Mouse (Mus musculus) intestine, embryonic 16.5 days (tissue): Measurements from ENCODE around the gene Gm17334. TPM values are rescaled to one million over a fixed set of nuclear protein-coding genes. Genes with fewer than 3 reads are reported as not detected.
A peak's percentile ranks its signal among the peaks of the same experiment; 100 is the strongest.

Experiments used
- ATAC-seq: fragments of 200-750 bp; cut with Nextera tagmentation; 2 replicates; pipeline ENCODE4 v1.8.0; 2017; ENCODE audit warnings: moderate TSS enrichment, moderate library complexity
- H3K27ac ChIP-seq: fragments of 300-500 bp; sonication (generic); 2 replicates; pipeline ENCODE4 v1.5.1; 2014; ENCODE audit warnings: mild to moderate bottlenecking, low read length
- H3K27me3 ChIP-seq: fragments of 300-500 bp; sonication (generic); replicated peaks from 2 replicates; pipeline ENCODE4 v1.6.1; 2014; ENCODE audit warnings: low read length, control low read depth, mixed read lengths; ENCODE audit not compliant: control insufficient read depth, insufficient read depth
- H3K36me3 ChIP-seq: fragments of 300-500 bp; sonication (generic); 2 replicates; pipeline ENCODE4 v1.6.1; 2014; ENCODE audit warnings: low read length, control low read depth; ENCODE audit not compliant: control insufficient read depth, insufficient read depth
- H3K4me1 ChIP-seq: fragments of 300-500 bp; sonication (generic); 2 replicates; pipeline ENCODE4 v1.6.1; 2014; ENCODE audit warnings: low read length, control low read depth, mixed read lengths; ENCODE audit not compliant: control insufficient read depth, insufficient read depth
- H3K4me2 ChIP-seq: fragments of 300-500 bp; sonication (generic); 2 replicates; pipeline ENCODE4 v1.6.1; 2014; ENCODE audit warnings: low read depth, low read length, control low read depth
- H3K4me3 ChIP-seq: fragments of 300-500 bp; sonication (generic); 2 replicates; pipeline ENCODE4 v1.5.1; 2014; ENCODE audit warnings: mild to moderate bottlenecking, low read length
- H3K9ac ChIP-seq: fragments of 300-500 bp; sonication (generic); 2 replicates; pipeline ENCODE4 v1.6.1; 2014; ENCODE audit warnings: low read depth, low read length
- H3K9me3 ChIP-seq: fragments of 300-500 bp; sonication (generic); 2 replicates; pipeline ENCODE4 v1.6.1; 2016; ENCODE audit warnings: low read length, control low read depth; ENCODE audit not compliant: control insufficient read depth
- WGBS: fragments of 180-500 bp; shearing (Covaris S2); extraction: QIAGEN DNeasy Blood & Tissue Kit; methylation state at CpG from one replicate; pipeline ENCODE4 v1.1.7; 2014; 5-methylcytosine and 5-hydroxymethylcytosine counted together
- polyA plus RNA-seq: library from polyadenylated mRNA; unstranded; fragments of >200 nt; fragmentation: Nextera tagmentation; extraction: Ambion mirVana; gene quantifications from 2 replicates; pipeline ENCODE4 v1.2.1, GENCODE M21; 2015

The Gm17334 gene
- polyA plus RNA-seq, 1 experiment from 2014 or later = 0.34 TPM

DNA sequence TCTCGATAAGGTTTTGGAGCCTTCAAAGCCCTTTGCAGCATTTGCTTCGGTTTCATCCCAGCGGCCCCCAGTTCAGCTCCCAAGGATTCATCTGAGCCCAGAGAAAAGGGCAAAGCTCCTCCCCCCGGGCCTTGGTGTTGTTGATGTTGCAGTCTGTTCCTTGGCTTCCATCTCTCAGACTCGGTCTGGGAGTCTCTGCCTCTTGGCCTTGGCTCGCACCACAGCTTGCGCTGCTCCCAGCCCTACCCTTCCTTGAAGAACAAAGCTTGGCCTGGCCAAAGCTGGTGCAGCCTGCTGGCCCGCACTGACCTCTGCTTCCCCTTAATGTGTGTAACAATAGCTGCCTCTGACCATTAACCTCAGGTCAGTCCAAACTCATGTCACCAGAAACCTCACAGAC, 15.2 kb upstream of the Gm17334 start:
- no peak overlapping the region for H3K4me3 ChIP-seq
- ATAC-seq = no peak

DNA sequence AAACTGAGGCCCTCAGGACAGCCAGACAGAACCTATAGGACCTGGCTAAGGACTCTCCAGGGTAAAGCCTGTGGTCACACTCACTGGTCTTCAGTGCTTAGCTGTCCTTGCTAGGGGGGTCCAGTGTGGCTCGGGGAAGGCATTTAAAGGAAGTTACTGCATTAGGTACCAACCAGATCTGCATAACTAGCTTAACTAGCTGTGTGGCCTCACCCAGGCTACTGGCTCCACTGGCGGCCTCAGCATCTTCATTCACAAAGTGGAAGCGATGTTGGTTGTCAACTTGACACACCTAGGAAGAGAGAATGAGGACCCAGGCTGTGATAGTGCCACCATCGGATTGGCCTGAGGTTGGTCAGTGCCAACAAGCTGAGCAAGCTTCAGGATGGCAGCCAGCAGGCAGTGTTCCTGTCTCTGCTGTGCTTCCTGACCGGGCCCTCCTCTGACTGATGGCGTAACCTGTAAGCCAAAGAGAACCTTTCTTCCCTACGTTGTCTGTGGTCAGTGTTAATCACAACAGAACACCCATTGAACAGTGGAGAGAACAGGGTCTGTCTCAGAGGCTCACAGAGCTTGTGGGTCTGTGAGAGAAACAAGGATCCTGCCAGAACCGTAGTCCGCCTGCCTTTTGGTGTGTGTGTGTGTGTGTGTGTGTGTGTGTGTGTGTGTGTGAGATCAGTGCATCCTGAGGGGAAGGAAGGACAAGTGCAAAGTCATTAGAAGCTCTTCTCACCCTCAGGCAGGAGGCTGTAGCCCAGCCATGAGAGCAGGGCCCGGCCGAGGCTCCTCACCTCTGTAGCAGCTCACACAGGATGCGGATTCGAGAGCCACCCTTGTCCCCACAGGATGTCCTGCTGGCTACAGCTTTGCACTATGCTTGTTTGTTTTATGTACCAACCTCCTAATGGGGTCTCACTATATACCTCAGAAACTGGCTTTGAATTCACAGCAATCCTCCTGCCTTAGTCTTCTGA, 13.4 kb upstream of the Gm17334 start:
- no peaks in the 10 kb centered on the region for H3K36me3 ChIP-seq
- H3K27me3 ChIP-seq = no peaks in the 10 kb centered on the region
- H3K9ac ChIP-seq = 0 out of 2 replicates have a peak overlapping the region, but pooled peaks have one; percentile 7
- WGBS = 81% methylated on average over 13 of the region's 13 CpGs
- H3K9me3 ChIP-seq = no peaks in the 10 kb centered on the region
- no peak overlapping the region for H3K27ac ChIP-seq
- ATAC-seq = no peak
- no peak overlapping the region for H3K4me2 ChIP-seq
- peaks cover 14% of the 10 kb centered on the region; the same call in 1 of the 2 replicates for H3K4me1 ChIP-seq
- H3K4me3 ChIP-seq = no peak overlapping the region

More for the DNA sequence above, 15.2 kb upstream of the Gm17334 start:
- Histone ChIP-seq H3K36me3 (no peaks in the 10 kb centered on the region), H3K27me3 (no peaks in the 10 kb centered on the region), H3K4me2 (no peak overlapping the region), H3K9me3 (no peaks in the 10 kb centered on the region), H3K27ac (no peak overlapping the region), H3K4me1 (peaks cover 7% of the 10 kb centered on the region; the same call in 1 of the 2 replicates), H3K9ac (no peak overlapping the region)
- WGBS = 76% methylated on average over 8 of the region's 8 CpGs

DNA sequence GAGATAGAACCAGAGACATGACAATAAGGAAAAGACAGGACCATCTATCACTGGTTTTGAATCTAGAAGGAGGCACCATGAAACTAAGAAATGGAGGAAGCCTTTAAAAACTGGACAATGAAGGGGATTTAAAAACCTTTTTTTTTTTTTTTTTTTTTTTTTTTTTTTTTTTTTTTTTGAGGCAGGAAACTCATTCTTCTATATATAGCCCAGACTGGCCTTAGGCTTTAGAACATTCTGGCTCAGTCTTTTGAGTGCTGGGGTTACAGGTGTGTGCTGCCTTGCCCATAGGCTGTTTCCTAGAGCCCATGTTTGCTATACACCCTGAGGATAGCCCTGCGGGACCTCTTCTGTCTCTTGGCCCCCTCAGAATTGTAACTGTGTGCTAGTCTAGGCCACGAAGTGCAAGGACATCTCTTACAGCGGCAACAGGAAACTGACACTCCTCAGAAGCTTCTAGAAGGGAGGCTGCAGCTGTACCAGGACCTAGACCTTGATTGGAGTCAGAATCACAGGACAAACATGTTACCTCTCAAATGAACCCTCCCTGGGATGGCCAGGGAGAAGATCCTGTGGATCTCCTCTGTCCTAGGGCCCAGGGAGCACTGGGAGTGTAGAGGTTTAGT, 12.4 kb upstream of the Gm17334 start:
- no peak overlapping the region for H3K27ac ChIP-seq
- 75% methylated on average over 3 of the region's 3 CpGs for WGBS
- H3K4me3 ChIP-seq = no peak overlapping the region
- no peaks in the 10 kb centered on the region for H3K27me3 ChIP-seq
- ATAC-seq = no peak
- no peak overlapping the region for H3K4me2 ChIP-seq
- H3K4me1 ChIP-seq = peaks cover 19% of the 10 kb centered on the region; the same call in 1 of the 2 replicates
- no peak overlapping the region for H3K9ac ChIP-seq
- no peaks in the 10 kb centered on the region for H3K36me3 ChIP-seq
- H3K9me3 ChIP-seq = no peaks in the 10 kb centered on the region

DNA sequence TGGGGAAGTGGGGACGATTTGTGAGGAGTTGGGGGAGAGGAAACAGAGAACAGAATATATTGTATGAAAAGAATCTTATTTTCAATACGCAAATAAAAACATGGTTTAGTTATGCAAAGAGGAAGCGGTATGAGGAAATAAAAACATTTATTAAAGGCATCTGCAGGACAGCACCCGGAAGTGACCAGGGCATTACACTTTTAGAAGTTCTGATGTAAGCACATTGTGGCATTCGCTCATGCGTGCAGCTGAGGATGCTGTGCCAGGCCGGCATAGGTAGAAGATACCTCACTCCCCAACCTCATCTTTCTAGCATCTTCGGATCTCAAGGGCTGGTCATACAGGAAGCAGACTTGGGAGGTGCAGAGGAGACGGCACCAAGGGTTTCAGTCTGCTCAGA, 10.3 kb upstream of the Gm17334 start:
- Histone ChIP-seq H3K27ac (no peak overlapping the region), H3K4me2 (no peak overlapping the region), H3K27me3 (no peaks in the 10 kb centered on the region), H3K36me3 (peaks cover 5% of the 10 kb centered on the region; the same call in 1 of the 2 replicates), H3K9me3 (no peaks in the 10 kb centered on the region), H3K9ac (no peak overlapping the region), H3K4me3 (no peak overlapping the region), H3K4me1 (peaks cover 25% of the 10 kb centered on the region; the same call in 1 of the 2 replicates)
- no peak for ATAC-seq
- 87% methylated on average over 9 of the region's 9 CpGs for WGBS

DNA sequence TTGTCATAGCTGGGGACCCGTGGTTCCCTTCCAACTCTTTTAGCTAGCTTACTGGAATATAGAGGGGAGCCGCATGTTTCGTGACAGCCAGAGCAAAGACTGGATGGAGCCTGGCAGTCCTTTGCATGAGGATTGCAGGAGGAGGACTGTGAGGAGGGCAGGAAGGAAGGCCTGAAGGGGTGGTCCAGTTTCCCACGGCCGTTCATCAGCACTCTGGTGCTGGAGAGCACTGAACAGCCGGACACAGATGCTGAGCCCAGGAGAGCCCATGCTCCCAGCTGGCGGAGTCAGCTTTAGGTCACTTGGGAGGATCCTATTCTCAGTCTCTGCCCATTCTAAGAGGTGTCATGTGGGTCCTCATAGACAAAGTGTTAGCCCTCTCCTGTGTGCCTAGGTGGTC, 9.0 kb upstream of the Gm17334 start:
- Histone ChIP-seq H3K4me3 (no peak overlapping the region), H3K36me3 (peaks cover 12% of the 10 kb centered on the region), H3K27ac (peak overlapping the region; percentile 81), H3K4me1 (peaks cover 25% of the 10 kb centered on the region; the same call in 1 of the 2 replicates), H3K27me3 (no peaks in the 10 kb centered on the region), H3K9ac (no peak overlapping the region), H3K9me3 (no peaks in the 10 kb centered on the region), H3K4me2 (no peak overlapping the region)
- 73% methylated on average over 7 of the region's 7 CpGs for WGBS
- ATAC-seq = 0 out of 2 replicates have a peak, but pooled peaks have one; percentile 29

DNA sequence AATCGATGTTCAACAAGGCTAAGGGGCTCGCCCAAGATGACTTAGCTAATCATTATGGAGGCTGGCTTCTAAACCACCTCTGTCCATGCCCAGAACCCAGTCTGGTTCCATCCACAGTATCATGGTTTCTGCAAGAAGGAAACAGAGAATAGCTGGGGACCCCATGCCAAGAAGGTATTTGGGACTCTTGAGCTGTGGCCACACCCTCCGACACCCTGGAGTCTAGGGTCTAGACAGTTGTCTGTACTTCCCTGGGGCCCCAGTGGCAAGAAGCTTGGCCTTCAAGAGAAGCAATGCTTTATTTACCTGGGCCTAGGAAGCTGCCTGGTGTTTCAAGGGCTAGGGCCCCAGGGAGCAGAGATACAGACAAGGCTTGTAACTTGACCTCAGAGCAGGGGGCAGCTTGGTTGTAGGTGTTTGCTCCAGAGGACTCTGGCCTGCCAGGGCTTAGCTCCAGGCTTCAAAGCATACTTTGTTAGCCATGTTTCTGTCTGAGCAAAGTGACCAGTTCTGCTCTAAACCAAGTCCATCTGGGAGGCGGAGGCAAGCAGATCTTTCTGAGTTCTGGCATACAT, 8.3 kb upstream of the Gm17334 start:
- 78% methylated on average over 4 of the region's 4 CpGs for WGBS
- Histone ChIP-seq H3K9me3 (no peaks in the 10 kb centered on the region), H3K4me3 (no peak overlapping the region), H3K4me2 (no peak overlapping the region), H3K36me3 (peaks cover 14% of the 10 kb centered on the region), H3K27ac (peak overlapping the region; percentile 81), H3K9ac (no peak overlapping the region), H3K27me3 (no peaks in the 10 kb centered on the region), H3K4me1 (peaks cover 28% of the 10 kb centered on the region; the same call in 1 of the 2 replicates)
- peak; percentile 75 for ATAC-seq

DNA sequence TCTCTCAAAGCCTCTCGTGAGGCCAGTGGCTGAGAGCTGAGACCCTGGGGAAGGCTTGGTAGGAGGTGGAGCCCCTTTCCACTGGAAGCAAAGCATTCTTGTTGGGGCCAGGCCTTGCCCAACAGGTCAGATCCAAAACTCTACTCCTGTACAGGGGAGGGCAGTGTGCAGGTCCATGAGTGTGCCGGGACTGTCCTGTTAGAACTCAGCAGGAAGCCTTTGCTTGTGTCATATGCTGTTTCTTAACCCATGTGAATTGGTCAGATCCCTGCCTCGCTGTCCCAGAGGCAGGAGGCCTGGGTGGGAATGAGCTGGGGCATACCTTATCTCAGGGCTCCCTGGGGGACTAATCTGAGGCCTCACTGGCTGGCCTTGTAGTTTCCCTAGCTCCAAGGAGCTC, 7.3 kb upstream of the Gm17334 start:
- peaks cover 28% of the 10 kb centered on the region; the same call in 1 of the 2 replicates for H3K4me1 ChIP-seq
- ATAC-seq = no peak
- no peaks in the 10 kb centered on the region for H3K27me3 ChIP-seq
- H3K27ac ChIP-seq = 0 out of 2 replicates have a peak overlapping the region, but pooled peaks have one; percentile 46
- H3K9me3 ChIP-seq = no peaks in the 10 kb centered on the region
- peaks cover 21% of the 10 kb centered on the region for H3K36me3 ChIP-seq
- H3K4me2 ChIP-seq = no peak overlapping the region
- H3K4me3 ChIP-seq = no peak overlapping the region
- H3K9ac ChIP-seq = no peak overlapping the region
- 64% methylated on average over 3 of the region's 3 CpGs for WGBS

DNA sequence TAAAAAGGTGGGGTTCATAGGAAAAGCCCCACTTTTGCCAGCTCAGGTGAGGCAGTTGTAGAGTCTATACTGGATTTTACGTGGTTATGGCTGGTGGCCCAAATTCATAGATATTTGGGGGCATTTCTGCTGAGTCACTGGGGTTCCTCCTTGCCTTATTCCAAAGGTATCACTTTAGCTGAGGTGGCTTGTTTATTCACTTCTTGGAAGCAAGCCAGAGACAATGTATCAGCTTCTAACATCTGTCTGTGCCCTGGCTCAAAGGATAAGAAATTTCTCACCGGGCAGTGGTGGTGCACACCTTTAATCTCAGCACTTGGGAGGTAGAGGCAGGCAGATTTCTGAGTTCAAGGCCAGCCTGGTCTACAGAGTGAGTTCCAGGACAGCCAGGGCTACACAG, 6.8 kb upstream of the Gm17334 start:
- 59% methylated on average over 2 of the region's 2 CpGs for WGBS

DNA sequence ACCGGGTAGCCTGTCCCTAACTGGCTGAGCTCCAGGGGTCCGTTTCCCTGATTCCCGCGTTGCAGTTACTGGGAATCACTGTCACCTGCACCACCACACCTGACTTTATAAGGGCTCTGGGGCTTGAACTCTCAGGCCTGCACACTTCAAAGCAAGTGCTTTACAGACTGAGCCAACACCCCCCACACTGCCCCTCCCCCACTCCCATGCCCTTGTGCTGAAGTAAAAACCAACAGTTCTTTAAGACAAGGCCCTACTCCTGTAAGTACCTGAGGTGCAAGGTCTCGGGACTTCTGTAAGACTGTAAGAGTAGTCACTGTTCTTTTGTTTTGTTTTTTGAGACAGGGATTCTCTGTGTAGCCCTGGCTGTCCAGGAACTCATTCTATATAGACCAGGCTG, 5.5 kb upstream of the Gm17334 start:
- Histone ChIP-seq H3K27me3 (no peaks in the 10 kb centered on the region), H3K4me1 (peaks cover 24% of the 10 kb centered on the region; the same call in 1 of the 2 replicates), H3K4me2 (no peak overlapping the region), H3K9me3 (no peaks in the 10 kb centered on the region), H3K4me3 (no peak overlapping the region), H3K27ac (no peak overlapping the region), H3K9ac (no peak overlapping the region), H3K36me3 (peaks cover 33% of the 10 kb centered on the region)
- no peak for ATAC-seq
- 70% methylated on average over 5 of the region's 5 CpGs for WGBS

More for the DNA sequence above, 6.8 kb upstream of the Gm17334 start:
- Histone ChIP-seq H3K9ac (no peak overlapping the region), H3K4me1 (peaks cover 28% of the 10 kb centered on the region; the same call in 1 of the 2 replicates), H3K27ac (no peak overlapping the region; the same call in 1 of the 2 replicates), H3K36me3 (peaks cover 21% of the 10 kb centered on the region), H3K4me2 (no peak overlapping the region), H3K27me3 (no peaks in the 10 kb centered on the region), H3K4me3 (no peak overlapping the region), H3K9me3 (no peaks in the 10 kb centered on the region)
- no peak for ATAC-seq
